Mouse (Mus musculus): Measurements from ENCODE around the gene Syne2. TPM values are rescaled to one million over a fixed set of nuclear protein-coding genes. Genes with fewer than 3 reads are reported as not detected.
"Not testable (repeated sequence)": the region's sequence is repeated elsewhere in the genome, so short reads cannot be mapped to it uniquely, and the experiment has no call there.

Gene Syne2
- 63.6 and 64.2 TPM in 2 replicates for polyA plus RNA-seq (2014; fragmentation: Nextera tagmentation; extraction: Ambion mirVana)

DNA sequence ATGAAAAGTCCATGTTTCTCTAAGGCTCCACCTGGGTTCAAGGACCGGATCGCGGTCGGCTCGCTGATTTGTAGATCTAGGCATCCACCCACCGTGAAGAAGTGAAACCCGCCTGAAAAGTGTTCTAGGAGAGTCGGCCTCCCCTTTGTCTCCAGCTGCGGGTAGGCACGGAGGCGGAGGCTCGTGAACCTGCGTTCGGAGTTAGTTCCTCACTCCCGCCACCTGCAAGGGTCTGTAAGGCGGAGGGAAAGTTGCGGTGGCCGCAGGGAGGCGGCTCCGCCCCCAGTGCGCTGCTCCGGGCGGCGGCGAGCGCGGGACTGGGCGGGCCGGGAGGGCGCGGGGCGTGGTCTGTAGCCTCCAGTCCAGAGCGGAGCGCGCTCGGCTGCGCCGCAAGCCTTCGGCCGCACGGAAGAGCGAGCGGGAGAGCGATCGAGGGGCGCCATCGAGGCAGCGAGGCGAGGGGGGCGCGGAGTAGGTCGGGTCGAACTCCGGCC is at the start of gene Syne2:
TSS of gene Syne2 (plus strand) at position 176 of the 494 bp plus-strand sequence.
- ATAC-seq (ENCODE audit: insufficient number of reproducible peaks, insufficient read depth, low FRiP score, low read depth), result peak; percentile 91
- Histone ChIP-seq H3K9ac (replicated peaks; ENCODE audit: low read depth, low read length) (peak within 1 kb of the TSS; percentile 78), H3K9me3 (ENCODE audit: control insufficient read depth, low read depth, low read length) (no peaks in the 10 kb centered on the region), H3K27ac (ENCODE audit: low read length) (peak within 1 kb of the TSS; percentile 79), H3K36me3 (ENCODE audit: control insufficient read depth, insufficient read depth, low read length) (no peaks in the 10 kb centered on the region), H3K4me2 (replicated peaks; ENCODE audit: low read depth, low read length) (peak within 1 kb of the TSS; percentile 86), H3K4me1 (ENCODE audit: control insufficient read depth, insufficient read depth, low read length) (peaks cover 18% of the 10 kb centered on the region), H3K27me3 (ENCODE audit: control insufficient read depth, insufficient read depth, low read length) (no peaks in the 10 kb centered on the region), H3K4me3 (ENCODE audit: low read depth, low read length) (peak within 1 kb of the TSS; percentile 94)
- WGBS, result under 1% methylated on average over 54 of the region's 54 CpGs

GRCm38 (mm10) chr12:75771410-75771809 is 46.5 kb upstream of the Syne2 start:
- peaks cover 4% of the 10 kb centered on the region; the same call in 1 of the 2 replicates for H3K4me1 ChIP-seq (ENCODE audit: control insufficient read depth, insufficient read depth, low read length)
- H3K9ac ChIP-seq (replicated peaks; ENCODE audit: low read depth, low read length), result no peak overlapping the region
- no peak overlapping the region for H3K4me2 ChIP-seq (replicated peaks; ENCODE audit: low read depth, low read length)
- H3K36me3 ChIP-seq (ENCODE audit: control insufficient read depth, insufficient read depth, low read length), result no peaks in the 10 kb centered on the region
- no peaks in the 10 kb centered on the region for H3K9me3 ChIP-seq (ENCODE audit: control insufficient read depth, low read depth, low read length)
- no peak for ATAC-seq (ENCODE audit: insufficient number of reproducible peaks, insufficient read depth, low FRiP score, low read depth)
- no peak overlapping the region for H3K27ac ChIP-seq (ENCODE audit: low read length)
- 33% methylated on average over 3 of the region's 3 CpGs for WGBS
- H3K4me3 ChIP-seq (ENCODE audit: low read depth, low read length), result no peak overlapping the region
- H3K27me3 ChIP-seq (ENCODE audit: control insufficient read depth, insufficient read depth, low read length), result no peaks in the 10 kb centered on the region

GRCm38 (mm10) chr12:75772424-75773034 is 45.4 kb upstream of the Syne2 start:
- H3K36me3 ChIP-seq (ENCODE audit: control insufficient read depth, insufficient read depth, low read length), result no peaks in the 10 kb centered on the region
- no peak for ATAC-seq (ENCODE audit: insufficient number of reproducible peaks, insufficient read depth, low FRiP score, low read depth)
- no peak overlapping the region for H3K4me3 ChIP-seq (ENCODE audit: low read depth, low read length)
- no peak overlapping the region for H3K27ac ChIP-seq (ENCODE audit: low read length)
- no peaks in the 10 kb centered on the region for H3K9me3 ChIP-seq (ENCODE audit: control insufficient read depth, low read depth, low read length)
- no peaks in the 10 kb centered on the region for H3K27me3 ChIP-seq (ENCODE audit: control insufficient read depth, insufficient read depth, low read length)
- no peaks in the 10 kb centered on the region for H3K4me1 ChIP-seq (ENCODE audit: control insufficient read depth, insufficient read depth, low read length)
- no peak overlapping the region for H3K4me2 ChIP-seq (replicated peaks; ENCODE audit: low read depth, low read length)
- H3K9ac ChIP-seq (replicated peaks; ENCODE audit: low read depth, low read length), result no peak overlapping the region
- WGBS, result 30% methylated on average over 3 of the region's 3 CpGs

DNA sequence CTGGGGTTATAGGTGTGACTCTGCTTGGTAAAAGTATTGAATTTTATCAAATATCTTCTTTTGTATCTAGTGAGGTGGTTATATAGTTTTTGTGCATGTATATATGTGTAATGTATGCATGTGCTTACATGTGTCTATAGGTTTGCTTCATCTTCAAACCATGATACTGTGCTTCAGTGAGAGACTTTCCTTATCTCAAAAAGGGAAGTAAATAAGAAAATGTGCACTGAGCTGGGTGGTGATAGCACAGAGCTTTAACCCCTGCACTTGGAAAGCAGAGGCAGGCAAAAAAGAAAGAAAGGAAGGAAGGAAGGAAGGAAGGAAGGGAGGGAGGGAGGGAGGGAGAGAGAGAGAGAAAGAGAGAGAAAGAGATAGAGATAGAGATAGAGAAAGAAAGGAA is 36.5 kb upstream of the Syne2 start:
- ATAC-seq (ENCODE audit: insufficient number of reproducible peaks, insufficient read depth, low FRiP score, low read depth), result no peak
- no peak overlapping the region for H3K4me3 ChIP-seq (ENCODE audit: low read depth, low read length)
- no peaks in the 10 kb centered on the region for H3K36me3 ChIP-seq (ENCODE audit: control insufficient read depth, insufficient read depth, low read length)
- no peaks in the 10 kb centered on the region for H3K4me1 ChIP-seq (ENCODE audit: control insufficient read depth, insufficient read depth, low read length)
- no peaks in the 10 kb centered on the region; the same call in 1 of the 2 replicates for H3K9me3 ChIP-seq (ENCODE audit: control insufficient read depth, low read depth, low read length)
- H3K4me2 ChIP-seq (replicated peaks; ENCODE audit: low read depth, low read length), result no peak overlapping the region
- no peak overlapping the region for H3K27ac ChIP-seq (ENCODE audit: low read length)
- H3K9ac ChIP-seq (replicated peaks; ENCODE audit: low read depth, low read length), result no peak overlapping the region
- H3K27me3 ChIP-seq (ENCODE audit: control insufficient read depth, insufficient read depth, low read length), result no peaks in the 10 kb centered on the region

GRCm38 (mm10) chr12:75781995-75782394 is 35.9 kb upstream of the Syne2 start:
- Histone ChIP-seq H3K4me1 (ENCODE audit: control insufficient read depth, insufficient read depth, low read length) (no peaks in the 10 kb centered on the region), H3K4me3 (ENCODE audit: low read depth, low read length) (no peak overlapping the region), H3K27ac (ENCODE audit: low read length) (no peak overlapping the region), H3K27me3 (ENCODE audit: control insufficient read depth, insufficient read depth, low read length) (no peaks in the 10 kb centered on the region), H3K9me3 (ENCODE audit: control insufficient read depth, low read depth, low read length) (no peaks in the 10 kb centered on the region; the same call in 1 of the 2 replicates), H3K36me3 (ENCODE audit: control insufficient read depth, insufficient read depth, low read length) (no peaks in the 10 kb centered on the region), H3K4me2 (replicated peaks; ENCODE audit: low read depth, low read length) (no peak overlapping the region), H3K9ac (replicated peaks; ENCODE audit: low read depth, low read length) (no peak overlapping the region)
- WGBS, result 80% methylated on average over 7 of the region's 7 CpGs
- no peak for ATAC-seq (ENCODE audit: insufficient number of reproducible peaks, insufficient read depth, low FRiP score, low read depth)

GRCm38 (mm10) chr12:75784271-75784751 is 33.6 kb upstream of the Syne2 start:
- H3K4me3 ChIP-seq (ENCODE audit: low read depth, low read length), result no peak overlapping the region
- no peaks in the 10 kb centered on the region; the same call in 1 of the 2 replicates for H3K9me3 ChIP-seq (ENCODE audit: control insufficient read depth, low read depth, low read length)
- ATAC-seq (ENCODE audit: insufficient number of reproducible peaks, insufficient read depth, low FRiP score, low read depth), result no peak
- no peaks in the 10 kb centered on the region for H3K36me3 ChIP-seq (ENCODE audit: control insufficient read depth, insufficient read depth, low read length)
- no peak overlapping the region for H3K4me2 ChIP-seq (replicated peaks; ENCODE audit: low read depth, low read length)
- H3K27me3 ChIP-seq (ENCODE audit: control insufficient read depth, insufficient read depth, low read length), result no peaks in the 10 kb centered on the region
- no peak overlapping the region for H3K27ac ChIP-seq (ENCODE audit: low read length)
- H3K9ac ChIP-seq (replicated peaks; ENCODE audit: low read depth, low read length), result no peak overlapping the region
- no peaks in the 10 kb centered on the region for H3K4me1 ChIP-seq (ENCODE audit: control insufficient read depth, insufficient read depth, low read length)
- WGBS, result 76% methylated on average over 2 of the region's 2 CpGs

GRCm38 (mm10) chr12:75786681-75787080 is 31.3 kb upstream of the Syne2 start:
- not testable (repeated sequence) for H3K4me2 ChIP-seq (replicated peaks; ENCODE audit: low read depth, low read length); H3K36me3 ChIP-seq (ENCODE audit: control insufficient read depth, insufficient read depth, low read length); H3K27ac ChIP-seq (ENCODE audit: low read length); ATAC-seq (ENCODE audit: insufficient number of reproducible peaks, insufficient read depth, low FRiP score, low read depth); H3K4me3 ChIP-seq (ENCODE audit: low read depth, low read length); H3K27me3 ChIP-seq (ENCODE audit: control insufficient read depth, insufficient read depth, low read length); H3K4me1 ChIP-seq (ENCODE audit: control insufficient read depth, insufficient read depth, low read length); H3K9ac ChIP-seq (replicated peaks; ENCODE audit: low read depth, low read length); H3K9me3 ChIP-seq (ENCODE audit: control insufficient read depth, low read depth, low read length)
- 6% methylated on average over 2 of the region's 2 CpGs for WGBS

GRCm38 (mm10) chr12:75789451-75789850 is 28.5 kb upstream of the Syne2 start:
- Histone ChIP-seq H3K36me3 (ENCODE audit: control insufficient read depth, insufficient read depth, low read length) (no peaks in the 10 kb centered on the region), H3K9ac (replicated peaks; ENCODE audit: low read depth, low read length) (no peak overlapping the region), H3K4me3 (ENCODE audit: low read depth, low read length) (no peak overlapping the region), H3K27me3 (ENCODE audit: control insufficient read depth, insufficient read depth, low read length) (no peaks in the 10 kb centered on the region), H3K9me3 (ENCODE audit: control insufficient read depth, low read depth, low read length) (no peaks in the 10 kb centered on the region), H3K4me2 (replicated peaks; ENCODE audit: low read depth, low read length) (no peak overlapping the region), H3K27ac (ENCODE audit: low read length) (no peak overlapping the region), H3K4me1 (ENCODE audit: control insufficient read depth, insufficient read depth, low read length) (no peaks in the 10 kb centered on the region)
- ATAC-seq (ENCODE audit: insufficient number of reproducible peaks, insufficient read depth, low FRiP score, low read depth), result no peak
- WGBS, result 62% methylated on average over 4 of the region's 4 CpGs

DNA sequence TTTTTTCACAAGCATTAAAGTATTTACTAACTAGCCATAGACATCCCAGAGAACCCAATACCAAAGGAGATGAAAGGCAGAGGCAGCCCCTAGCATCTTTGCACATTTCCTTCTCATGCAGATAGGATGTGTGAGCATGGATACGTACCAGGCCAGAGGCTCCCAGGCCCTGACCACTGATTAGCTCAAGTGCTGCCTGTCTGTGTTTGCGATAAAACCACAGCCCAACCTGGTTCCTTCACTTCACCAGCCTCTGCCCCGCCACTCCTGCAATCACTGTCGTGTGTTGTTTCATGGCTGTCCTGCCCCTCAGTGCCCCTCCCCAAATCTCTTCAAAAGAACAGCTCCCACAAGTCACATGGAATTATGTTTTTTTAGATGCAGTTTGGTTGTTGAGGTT is 23.4 kb upstream of the Syne2 start:
- H3K4me2 ChIP-seq (replicated peaks; ENCODE audit: low read depth, low read length), result no peak overlapping the region
- 78% methylated on average over 4 of the region's 4 CpGs for WGBS
- no peak overlapping the region for H3K27ac ChIP-seq (ENCODE audit: low read length)
- no peaks in the 10 kb centered on the region for H3K27me3 ChIP-seq (ENCODE audit: control insufficient read depth, insufficient read depth, low read length)
- no peak overlapping the region for H3K4me3 ChIP-seq (ENCODE audit: low read depth, low read length)
- no peaks in the 10 kb centered on the region for H3K4me1 ChIP-seq (ENCODE audit: control insufficient read depth, insufficient read depth, low read length)
- ATAC-seq (ENCODE audit: insufficient number of reproducible peaks, insufficient read depth, low FRiP score, low read depth), result no peak
- no peaks in the 10 kb centered on the region for H3K36me3 ChIP-seq (ENCODE audit: control insufficient read depth, insufficient read depth, low read length)
- no peak overlapping the region for H3K9ac ChIP-seq (replicated peaks; ENCODE audit: low read depth, low read length)
- no peaks in the 10 kb centered on the region for H3K9me3 ChIP-seq (ENCODE audit: control insufficient read depth, low read depth, low read length)

Data from stomach, embryonic 14.5 days (tissue).